Mouse (Mus musculus) layer of hippocampus, postnatal 10 days (tissue): ENCODE measurements at regions not wholly inside any gene's neighbourhood (a gene's known extent, or its start where the extent isn't known, plus 50 kb on each side); places are given as distances from the start of the nearest gene placed in this dataset.
"Not testable (repeated sequence)": the region's sequence is repeated elsewhere in the genome, so short reads cannot be mapped to it uniquely, and the experiment has no call there.

Source experiments
- DNase-seq, 2 experiments: peaks; one replicate each; pipeline ENCODE4 v3.0.0; 2021; ENCODE audit warnings: low spot score in 2 of 2

DNA sequence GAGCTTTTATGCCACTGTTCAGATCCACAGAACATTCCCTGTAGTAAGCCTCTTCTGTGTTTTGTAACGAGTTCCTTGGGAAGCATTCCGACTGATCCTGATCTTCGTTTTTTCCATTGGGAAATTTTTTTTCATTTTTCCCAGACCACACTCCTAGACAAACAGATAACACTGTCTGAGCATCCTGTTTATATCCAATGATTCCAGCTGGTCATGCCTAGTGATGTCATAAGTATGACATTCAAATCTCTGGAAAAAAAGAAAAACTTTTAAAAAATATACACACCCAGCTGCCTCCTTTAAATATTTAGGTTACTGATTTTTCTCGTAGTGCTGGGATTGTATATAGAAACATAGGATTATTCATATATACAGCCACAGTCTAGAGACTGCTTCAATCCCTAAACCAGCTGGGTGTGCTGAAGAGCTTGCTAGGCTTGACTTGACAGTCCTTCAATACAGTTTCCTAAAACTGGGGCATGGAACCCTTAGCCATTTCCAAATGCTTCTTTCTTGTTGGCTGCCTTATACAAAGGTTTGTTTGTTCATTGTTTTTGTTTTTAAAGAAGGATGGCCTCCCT is 116.0 kb upstream of the Ghr start:
- no peak for DNase-seq

DNA sequence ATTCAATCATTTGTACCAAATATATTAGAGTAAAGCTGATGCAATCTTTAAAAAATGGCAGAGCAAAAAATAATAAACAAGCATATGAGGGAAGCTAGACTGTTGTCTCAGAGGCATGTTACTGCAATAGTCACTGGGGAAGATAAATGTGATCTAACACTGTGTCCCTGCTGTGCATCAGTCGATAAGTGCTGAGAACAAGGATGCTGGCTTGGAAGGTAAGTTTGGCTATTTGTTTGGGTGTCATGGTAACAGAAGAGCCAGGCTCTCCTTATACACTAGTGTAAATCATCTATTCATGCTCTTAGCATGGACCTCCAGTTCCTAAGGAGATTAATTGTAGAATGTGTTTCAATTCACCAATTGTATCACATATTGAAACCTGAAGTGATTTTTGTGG is 102.0 kb upstream of the Ghr start:
- DNase-seq = no peak

DNA sequence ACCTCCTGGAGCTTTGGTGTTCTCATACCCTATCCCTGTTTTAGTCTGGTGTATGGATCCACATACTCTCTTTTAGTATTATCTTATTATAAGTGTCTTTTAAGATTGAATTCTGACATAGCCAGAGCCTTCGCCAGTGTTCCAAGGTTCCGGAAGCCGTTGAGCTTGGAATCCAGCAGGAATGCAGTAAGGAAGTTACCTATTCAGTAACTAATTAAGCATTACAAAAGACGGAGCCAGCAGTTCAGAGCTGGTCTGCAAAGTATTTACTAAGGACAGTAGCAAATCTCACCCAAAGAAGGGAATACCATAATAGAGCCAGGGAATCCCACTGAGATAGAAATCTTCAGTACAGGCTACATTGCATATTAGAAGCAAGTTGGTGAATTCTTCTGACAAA is 93.7 kb upstream of the Ghr start:
- DNase-seq = not testable (repeated sequence)

DNA sequence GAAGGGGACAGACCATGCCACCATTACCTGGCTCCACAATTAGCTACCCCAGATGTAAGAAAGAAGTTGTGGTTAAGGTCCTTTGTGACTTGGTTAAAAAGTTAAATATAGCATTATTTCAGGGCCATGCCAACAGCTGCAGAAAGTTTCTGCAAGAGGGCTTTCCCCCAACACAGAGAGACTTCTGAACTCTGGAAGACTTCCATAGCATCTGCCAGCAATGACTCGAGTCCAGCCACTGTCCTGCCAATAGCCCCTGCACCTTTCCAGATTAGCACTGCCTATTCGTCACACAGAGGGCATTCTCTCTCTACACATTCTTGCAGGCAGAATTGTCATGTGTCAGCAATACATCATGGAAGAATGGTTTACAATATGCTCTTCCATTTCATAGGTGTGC is 89.3 kb upstream of the Ghr start:
- no peak for DNase-seq

DNA sequence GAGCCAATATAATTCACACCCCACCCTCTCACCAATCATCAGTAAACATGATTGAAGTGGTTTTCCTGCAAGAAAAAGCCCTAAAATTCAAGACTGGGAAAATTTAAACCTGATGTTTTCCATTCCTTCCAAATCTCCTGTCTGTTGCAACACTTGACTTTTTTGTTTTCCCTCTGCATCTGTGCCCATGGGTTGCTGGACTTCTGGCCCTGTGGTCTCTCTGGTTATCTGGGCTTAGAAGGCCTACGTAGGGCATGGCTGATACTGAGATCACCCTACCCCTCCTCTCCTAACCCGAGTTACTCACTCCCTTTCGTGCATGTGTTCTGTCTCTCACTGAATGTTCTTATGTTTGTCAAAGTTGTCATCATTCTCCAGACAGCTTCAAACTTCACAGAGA is 87.9 kb upstream of the Ghr start:
- no peak for DNase-seq

DNA sequence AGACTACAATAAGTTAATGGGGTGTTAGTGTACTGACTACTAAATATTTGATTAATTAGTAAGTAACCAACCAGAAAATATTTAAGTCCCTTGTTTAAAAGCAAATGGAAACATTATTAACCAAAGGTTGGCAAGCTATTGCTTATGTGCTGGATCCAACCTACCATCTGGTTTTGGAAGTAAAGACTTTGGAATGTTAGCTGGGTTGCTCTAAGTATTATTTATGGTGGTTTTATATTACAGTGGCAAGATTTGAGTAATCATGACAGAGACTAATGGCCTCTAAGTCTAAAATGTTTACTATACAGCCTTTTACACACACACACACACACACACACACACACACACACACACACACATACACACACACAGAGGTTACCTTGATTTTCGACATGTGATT is 86.1 kb upstream of the Ghr start:
- no peak for DNase-seq

DNA sequence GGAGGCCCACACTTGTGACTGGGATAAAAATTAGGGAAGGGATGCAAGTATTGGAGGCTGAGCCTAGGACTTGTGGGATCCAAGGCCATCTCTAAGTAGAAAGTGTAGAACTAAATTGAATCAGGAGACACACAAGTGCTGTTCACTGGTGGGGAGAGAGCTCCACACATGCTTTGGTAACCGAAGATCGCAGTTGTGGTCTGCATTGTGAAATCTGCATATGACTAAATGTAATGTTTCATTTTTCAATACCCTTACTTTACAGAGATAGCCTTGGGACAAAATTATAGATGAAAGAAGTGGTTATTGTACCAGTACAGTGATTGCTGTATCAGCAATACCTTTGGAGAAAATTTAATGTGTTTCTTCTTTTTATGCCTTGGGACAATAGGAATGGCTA is 85.6 kb upstream of the Ghr start:
- DNase-seq = no peak

DNA sequence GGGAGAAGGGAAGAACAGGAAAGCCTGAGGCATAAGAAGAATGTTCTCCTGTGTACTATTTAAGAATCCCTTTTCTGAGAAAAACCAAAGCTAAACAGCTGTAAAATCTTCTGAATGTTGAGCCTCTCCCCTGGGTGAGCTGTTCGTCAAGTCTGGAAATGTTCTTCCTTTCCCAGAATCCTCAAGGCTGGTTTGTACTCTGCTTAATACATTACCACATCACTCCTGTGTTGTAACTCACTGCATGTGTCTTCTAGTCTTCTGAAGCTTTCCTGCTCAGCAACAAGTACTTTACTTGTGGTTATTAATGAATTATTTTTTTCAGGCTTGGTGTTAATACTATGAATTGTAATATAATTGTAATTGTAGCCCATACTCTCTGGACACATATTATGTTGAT is 65.4 kb upstream of the Ghr start:
- no peak for DNase-seq

DNA sequence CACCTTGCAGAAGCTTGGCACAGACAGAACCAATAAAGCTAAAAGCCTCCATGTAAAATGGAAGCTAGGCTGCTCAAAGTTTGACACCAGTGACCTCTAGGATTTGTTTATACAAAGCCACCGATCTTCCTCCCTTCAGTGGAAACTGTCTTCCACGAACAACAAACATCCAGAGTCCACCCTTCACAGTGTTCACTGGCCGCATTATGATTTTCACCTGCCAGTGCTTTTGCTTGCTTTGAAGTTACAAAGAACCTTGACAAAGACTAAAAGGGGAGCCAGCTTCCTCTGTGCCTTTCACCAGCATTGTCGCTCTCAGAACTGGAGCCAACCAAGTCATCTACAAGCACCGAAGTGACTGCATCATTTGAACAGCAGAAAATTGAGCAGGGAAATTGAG is 56.8 kb upstream of the Ghr start:
- no peak for DNase-seq
